ENCODE assay signal across 20 mouse cellular contexts in genomic region chr3:141900361-141900760, GRCm38 (mm10).
A peak's percentile ranks its signal among the peaks of the same experiment; 100 is the strongest.
DNase-seq lines count a peak whose midpoint lies in the region; ATAC-seq and TF ChIP-seq lines count a peak whose summit lies in the region.
"Had no signal": no experiment of that assay in that cellular context is flagged by ENCODE, and none has a peak within 500 bp of the region (broad histone marks: within the 10 kb centered on the region; RNA-seq: fewer than 3 reads in every experiment).

No protein-coding gene starts in this region.

- H3K27ac ChIP-seq in heart, adult 2 months: no peak overlapping the region
- H3K27ac ChIP-seq in liver, postnatal 0 days (ENCODE audit: low read depth): no peak overlapping the region
- H3K27ac ChIP-seq in cerebellum, adult 2 months (ENCODE audit: insufficient read depth, low read length): no peak overlapping the region
- H3K27ac ChIP-seq: embryonic facial prominence, embryonic 13.5 days; hindbrain, embryonic 14.5 days; liver, embryonic 13.5 days; neural tube, embryonic 13.5 days had no signal

- peak; percentile 17; the same call in 1 of the 2 replicates for TF ChIP-seq CTCF in heart, adult 2 months (IDR thresholded peaks at IDR 0.05)
- peak; percentile 38 for TF ChIP-seq CTCF in liver, postnatal 0 days (IDR thresholded peaks at IDR 0.05; ENCODE audit: low read depth)
- no peak for TF ChIP-seq CTCF in cerebellum, adult 2 months (IDR thresholded peaks at IDR 0.05; ENCODE audit: borderline replicate concordance, insufficient read depth, low read depth, low read length)

- no peak for ATAC-seq in liver, postnatal 0 days

- no peak for DNase-seq in heart, adult 2 months
- DNase-seq in heart, postnatal 14 days: no peak
- DNase-seq in liver, postnatal 0 days: no peak
- DNase-seq in liver (no peak), ES-CJ7 (ENCODE audit: low read depth, low spot score) (peak; percentile 36)
- peak; percentile 2 for DNase-seq in induced T-regulatory cell, adult 2 months (ENCODE audit: low read depth)
- DNase-seq in cerebellum, adult 2 months: no peak
- no peak for DNase-seq in right cerebral cortex, postnatal 36 days (ENCODE audit: low spot score in 2 of 2)
- DNase-seq: adrenal gland, postnatal 36 days; cerebellum, adult 8-10 months; gastrocnemius, postnatal 14 days; kidney, adult 2 months; kidney, postnatal 4 days; left cerebral cortex, postnatal 4 days; liver, embryonic 13.5 days; lung, postnatal 36 days; right cerebral cortex, postnatal 25 days had no signal

- H3K4me2 ChIP-seq in liver, postnatal 0 days (ENCODE audit: low read depth, low read length): no peak overlapping the region
- H3K4me2 ChIP-seq: embryonic facial prominence, embryonic 13.5 days; hindbrain, embryonic 14.5 days; liver, embryonic 13.5 days; neural tube, embryonic 13.5 days had no signal

- H3K9ac ChIP-seq in heart, adult 2 months (ENCODE audit: low read depth, low read length): no peak overlapping the region
- H3K9ac ChIP-seq in liver, postnatal 0 days (replicated peaks): no peak overlapping the region
- H3K9ac ChIP-seq: embryonic facial prominence, embryonic 13.5 days; hindbrain, embryonic 14.5 days; liver, embryonic 13.5 days; neural tube, embryonic 13.5 days had no signal

- no peaks in the 10 kb centered on the region for H3K4me1 ChIP-seq in heart, adult 2 months (ENCODE audit: control insufficient read depth, insufficient read depth, low read length)
- H3K4me1 ChIP-seq in liver, postnatal 0 days (ENCODE audit: insufficient read depth): no peaks in the 10 kb centered on the region
- H3K4me1 ChIP-seq in cerebellum, adult 2 months (ENCODE audit: control insufficient read depth, insufficient read depth, low read length): no peaks in the 10 kb centered on the region
- H3K4me1 ChIP-seq: embryonic facial prominence, embryonic 13.5 days; liver, embryonic 13.5 days had no signal

- H3K4me3 ChIP-seq in heart, adult 2 months: no peak overlapping the region
- H3K4me3 ChIP-seq in liver, postnatal 0 days (ENCODE audit: low read depth, low read length): no peak overlapping the region
- H3K4me3 ChIP-seq in cerebellum, adult 2 months (replicated peaks; ENCODE audit: insufficient read depth, low read depth, low read length): no peak overlapping the region
- H3K4me3 ChIP-seq: embryonic facial prominence, embryonic 13.5 days; liver, embryonic 13.5 days; neural tube, embryonic 13.5 days had no signal

- TF ChIP-seq POLR2A in heart, adult 2 months (IDR thresholded peaks at IDR 0.05; ENCODE audit: insufficient read depth, low read depth, low read length): no peak
- TF ChIP-seq POLR2A in cerebellum, adult 2 months (IDR thresholded peaks at IDR 0.05; ENCODE audit: borderline replicate concordance, insufficient read depth, low read length): no peak

- no peaks in the 10 kb centered on the region for H3K27me3 ChIP-seq in heart, adult 2 months (ENCODE audit: control insufficient read depth, insufficient read depth, low read length)
- no peaks in the 10 kb centered on the region for H3K27me3 ChIP-seq in liver, postnatal 0 days (ENCODE audit: insufficient read depth, low read length)
- H3K27me3 ChIP-seq in cerebellum, adult 2 months (ENCODE audit: control insufficient read depth, insufficient read depth, low read length): no peaks in the 10 kb centered on the region; the same call in 1 of the 2 replicates
- H3K27me3 ChIP-seq: liver, embryonic 13.5 days; neural tube, embryonic 13.5 days had no signal

- WGBS in heart, adult 2 months: 83% methylated on average over 3 of the region's 3 CpGs
- WGBS in liver, postnatal 0 days (ENCODE audit: insufficient replicate concordance): 79% methylated on average over 3 of the region's 3 CpGs
- WGBS in cerebellum, adult 2 months: 93% methylated on average over 3 of the region's 3 CpGs

- H3K79me2 ChIP-seq in heart, adult 2 months (replicated peaks; ENCODE audit: control insufficient read depth, insufficient read depth, low read length): no peaks in the 10 kb centered on the region

- no peak for TF ChIP-seq EP300 in heart, adult 2 months (IDR thresholded peaks at IDR 0.05; ENCODE audit: insufficient read depth, low read depth, low read length)
- no peak for TF ChIP-seq EP300 in liver, postnatal 0 days (IDR thresholded peaks at IDR 0.05; ENCODE audit: low read depth)

- no peaks in the 10 kb centered on the region for H3K36me3 ChIP-seq in heart, adult 2 months (ENCODE audit: control insufficient read depth, insufficient read depth, low read length)
- no peaks in the 10 kb centered on the region for H3K36me3 ChIP-seq in liver, postnatal 0 days (replicated peaks; ENCODE audit: insufficient read depth, low read length)
- H3K36me3 ChIP-seq: embryonic facial prominence, embryonic 13.5 days; liver, embryonic 13.5 days; neural tube, embryonic 13.5 days had no signal

- intact Hi-C loops in heart, adult 2 months (cut with DNase I): no loop called here
- intact Hi-C loops in heart, postnatal 14 days (cut with DNase I): no loop called here

- H3K9me3 ChIP-seq in liver, postnatal 0 days (ENCODE audit: low read length): peaks cover 3% of the 10 kb centered on the region; the same call in 1 of the 2 replicates
- H3K9me3 ChIP-seq: embryonic facial prominence, embryonic 13.5 days; liver, embryonic 13.5 days; neural tube, embryonic 13.5 days had no signal

Comparison
In these comparisons a context has a peak if more than half of its experiments do, and no peak if none do; other contexts are left out.
1. DNase-seq: peak in ES-CJ7 (single experiment) and induced T-regulatory cell, adult 2 months (single experiment); none in heart, adult 2 months (0 of 2), heart, postnatal 14 days (0 of 2), liver, postnatal 0 days (single experiment), liver (single experiment), cerebellum, adult 2 months (0 of 2) and right cerebral cortex, postnatal 36 days (0 of 2).